Mouse (Mus musculus) spleen, adult 2 months (tissue): Measurements from ENCODE around the gene Epha6. TPM values are rescaled to one million over a fixed set of nuclear protein-coding genes. Genes with fewer than 3 reads are reported as not detected.

Experiments used
- DNase-seq, 2 experiments: peaks; one replicate each; pipeline versions ENCODE4 v3.0.0 to v3.0.0-alpha.2; 2012 to 2021; ENCODE audit warnings: low spot score in 2 of 2, low read depth in 1 of 2
- H3K27ac ChIP-seq: fragments of 200-500 bp; 2 replicates; pipeline ENCODE4 v1.5.1; 2012; ENCODE audit warnings: low read length, inconsistent platforms; ENCODE audit not compliant: insufficient read depth
- H3K27me3 ChIP-seq: fragments of 200-500 bp; 2 replicates; pipeline ENCODE4 v1.6.1; 2012; ENCODE audit warnings: mild to moderate bottlenecking, moderate library complexity, low read length, inconsistent platforms; ENCODE audit not compliant: control insufficient read depth, insufficient read depth
- H3K36me3 ChIP-seq: fragments of 200-500 bp; 2 replicates; pipeline ENCODE4 v1.6.1; 2012; ENCODE audit warnings: mild to moderate bottlenecking, low read length, inconsistent platforms; ENCODE audit not compliant: control insufficient read depth, insufficient read depth
- H3K4me1 ChIP-seq: fragments of 200-500 bp; 2 replicates; pipeline ENCODE4 v1.6.1; 2011; ENCODE audit warnings: inconsistent platforms; ENCODE audit not compliant: control insufficient read depth, insufficient read depth, insufficient read length
- H3K4me3 ChIP-seq: fragments of 200-500 bp; 2 replicates; pipeline ENCODE4 v1.5.1; 2011; ENCODE audit warnings: mild to moderate bottlenecking, inconsistent platforms; ENCODE audit not compliant: insufficient read depth, insufficient read length; ENCODE audit errors: extremely low read depth
- CTCF ChIP-seq: fragments of 200-500 bp; IDR thresholded peaks from 2 replicates; pipeline ENCODE4 v1.5.1; 2011; ENCODE audit warnings: mild to moderate bottlenecking, inconsistent platforms; ENCODE audit not compliant: insufficient read depth, insufficient read length, insufficient replicate concordance; ENCODE audit errors: extremely low read depth
- POLR2A ChIP-seq: fragments of 200-500 bp; IDR thresholded peaks from 2 replicates; pipeline ENCODE4 v1.6.1; 2011; ENCODE audit warnings: low read depth, low read length, inconsistent platforms
- WGBS: fragments of 180-500 bp; shearing (Covaris S2); methylation state at CpG from one replicate; pipeline ENCODE4 v1.1.7; 2018; 5-methylcytosine and 5-hydroxymethylcytosine counted together
- polyA plus RNA-seq: library from polyadenylated mRNA; depleted of rRNA; stranded (reverse); fragments of >200 nt; gene quantifications from 2 replicates; pipeline ENCODE4 v1.2.3, GENCODE M21; 2012

Gene Epha6
- polyA plus RNA-seq, 1 experiment: not detected

- Histone ChIP-seq H3K4me3 (no peak overlapping the region), H3K27me3 (no peaks in the 10 kb centered on the region), H3K36me3 (no peaks in the 10 kb centered on the region), H3K27ac (no peak overlapping the region), H3K4me1 (no peaks in the 10 kb centered on the region)
- TF ChIP-seq POLR2A (no peak), CTCF (no peak)
- WGBS: 79% methylated on average over 4 of the region's 4 CpGs
- no peak for DNase-seq
These were observed 844.5 kb downstream of the Epha6 start for GRCm38 (mm10) chr16:59760875-59761274.

- DNase-seq: no peak
- H3K4me3 ChIP-seq: no peak overlapping the region
- no peaks in the 10 kb centered on the region for H3K27me3 ChIP-seq
- no peak overlapping the region for H3K27ac ChIP-seq
- whole genome bisulfite sequencing: 77% methylated on average over 4 of the region's 4 CpGs
- no peaks in the 10 kb centered on the region for H3K4me1 ChIP-seq
- no peaks in the 10 kb centered on the region for H3K36me3 ChIP-seq
- TF ChIP-seq CTCF (no peak), POLR2A (no peak)
These were observed 854.4 kb downstream of the Epha6 start for GRCm38 (mm10) chr16:59750905-59751304.

GRCm38 (mm10) chr16:59743669-59744068 is 861.7 kb downstream of the Epha6 start:
- no peak overlapping the region for H3K4me3 ChIP-seq
- H3K4me1 ChIP-seq: no peaks in the 10 kb centered on the region
- H3K36me3 ChIP-seq: no peaks in the 10 kb centered on the region
- no peak for DNase-seq
- no peaks in the 10 kb centered on the region for H3K27me3 ChIP-seq
- H3K27ac ChIP-seq: no peak overlapping the region
- 88% methylated on average over 1 of the region's 1 CpGs for WGBS
- no peak for TF ChIP-seq CTCF
- TF ChIP-seq POLR2A: no peak

GRCm38 (mm10) chr16:59715524-59715923 is 889.8 kb downstream of the Epha6 start:
- 76% methylated on average over 4 of the region's 4 CpGs for WGBS
- TF ChIP-seq CTCF: no peak
- no peak overlapping the region for H3K27ac ChIP-seq
- no peaks in the 10 kb centered on the region for H3K36me3 ChIP-seq
- no peaks in the 10 kb centered on the region for H3K4me1 ChIP-seq
- H3K27me3 ChIP-seq: no peaks in the 10 kb centered on the region
- no peak overlapping the region for H3K4me3 ChIP-seq
- no peak for DNase-seq

GRCm38 (mm10) chr16:59693230-59693629 is 912.1 kb downstream of the Epha6 start:
- TF ChIP-seq POLR2A: no peak
- TF ChIP-seq CTCF: no peak
- Histone ChIP-seq H3K27ac (no peak overlapping the region), H3K4me3 (no peak overlapping the region), H3K27me3 (no peaks in the 10 kb centered on the region), H3K4me1 (no peaks in the 10 kb centered on the region), H3K36me3 (no peaks in the 10 kb centered on the region)
- 94% methylated on average over 7 of the region's 7 CpGs for WGBS
- no peak for DNase-seq

- Histone ChIP-seq H3K4me1 (no peaks in the 10 kb centered on the region), H3K4me3 (no peak overlapping the region), H3K27me3 (no peaks in the 10 kb centered on the region), H3K27ac (no peak overlapping the region), H3K36me3 (no peaks in the 10 kb centered on the region)
- DNase-seq: no peak
- TF ChIP-seq POLR2A (no peak), CTCF (no peak)
- WGBS: 86% methylated on average over 5 of the region's 5 CpGs
These were observed 916.2 kb downstream of the Epha6 start for GRCm38 (mm10) chr16:59689120-59689519.

GRCm38 (mm10) chr16:59685135-59685534 is 920.2 kb downstream of the Epha6 start:
- WGBS: 67% methylated on average over 5 of the region's 5 CpGs

More at GRCm38 (mm10) chr16:59685135-59685534, 920.2 kb downstream of the Epha6 start:
- H3K4me3 ChIP-seq: no peak overlapping the region
- no peak for DNase-seq
- TF ChIP-seq POLR2A (no peak), CTCF (no peak)
- H3K4me1 ChIP-seq: no peaks in the 10 kb centered on the region
- H3K36me3 ChIP-seq: no peaks in the 10 kb centered on the region
- H3K27ac ChIP-seq: no peak overlapping the region
- no peaks in the 10 kb centered on the region for H3K27me3 ChIP-seq
